Mouse (Mus musculus) liver, embryonic 16.5 days (tissue): ENCODE measurements around the gene Anks1b. TPM values are rescaled to one million over a fixed set of nuclear protein-coding genes. Genes with fewer than 3 reads are reported as not detected.

Source experiments
- ATAC-seq: fragments of 200-750 bp; cut with Nextera tagmentation; 2 replicates; pipeline ENCODE4 v1.8.0; 2017; ENCODE audit warnings: low read depth, mild to moderate bottlenecking, moderate number of reproducible peaks, moderate library complexity
- H3K27ac ChIP-seq: fragments of 300-500 bp; sonication (generic); 2 replicates; pipeline ENCODE4 v1.5.1; 2014; ENCODE audit warnings: mild to moderate bottlenecking, low read length
- H3K27me3 ChIP-seq: fragments of 300-500 bp; sonication (generic); 2 replicates; pipeline ENCODE4 v1.6.1; 2014; ENCODE audit warnings: low read depth, low read length, mixed read lengths; ENCODE audit not compliant: control insufficient read depth, insufficient read depth
- H3K36me3 ChIP-seq: fragments of 300-500 bp; sonication (generic); 2 replicates; pipeline ENCODE4 v1.6.1; 2014; ENCODE audit warnings: mild to moderate bottlenecking; ENCODE audit not compliant: control insufficient read depth, insufficient read depth
- H3K4me1 ChIP-seq: fragments of 300-500 bp; sonication (generic); 2 replicates; pipeline ENCODE4 v1.6.1; 2014; ENCODE audit warnings: low read depth, low read length, mixed read lengths; ENCODE audit not compliant: control insufficient read depth
- H3K4me2 ChIP-seq: fragments of 300-500 bp; sonication (generic); 2 replicates; pipeline ENCODE4 v1.6.1; 2014; ENCODE audit warnings: low read depth, low read length, mixed read lengths
- H3K4me3 ChIP-seq: fragments of 300-500 bp; sonication (generic); 2 replicates; pipeline ENCODE4 v1.5.1; 2014; ENCODE audit warnings: low read depth, mild to moderate bottlenecking, low read length
- H3K9ac ChIP-seq: fragments of 300-500 bp; sonication (generic); 2 replicates; pipeline ENCODE4 v1.6.1; 2014; ENCODE audit warnings: low read depth, low read length
- H3K9me3 ChIP-seq: fragments of 300-500 bp; sonication (generic); replicated peaks from 2 replicates; pipeline ENCODE4 v1.6.1; 2016; ENCODE audit warnings: low read length; ENCODE audit not compliant: control insufficient read depth
- WGBS: fragments of 180-500 bp; shearing (Covaris S2); extraction: QIAGEN DNeasy Blood & Tissue Kit; methylation state at CpG from one replicate; pipeline ENCODE4 v1.1.7; 2014; ENCODE audit not compliant: insufficient replicate concordance; 5-methylcytosine and 5-hydroxymethylcytosine counted together
- polyA plus RNA-seq: library from polyadenylated mRNA; unstranded; fragments of >200 nt; fragmentation: Nextera tagmentation; extraction: Ambion mirVana; gene quantifications from 2 replicates; pipeline ENCODE4 v1.2.1, GENCODE M21; 2015

Gene Anks1b
- polyA plus RNA-seq, 1 experiment from 2014 or later: not detected

GRCm38 (mm10) chr10:90003980-90004729 lies 130.8 kb downstream of the Anks1b start:
- no peak for ATAC-seq
- Histone ChIP-seq H3K36me3 (no peaks in the 10 kb centered on the region), H3K4me1 (no peaks in the 10 kb centered on the region), H3K9me3 (no peaks in the 10 kb centered on the region), H3K27ac (no peak overlapping the region), H3K9ac (no peak overlapping the region), H3K4me3 (no peak overlapping the region), H3K4me2 (no peak overlapping the region), H3K27me3 (no peaks in the 10 kb centered on the region)
- WGBS: 72% methylated on average over 3 of the region's 3 CpGs

- Histone ChIP-seq H3K9ac (no peak overlapping the region), H3K4me1 (no peaks in the 10 kb centered on the region), H3K4me2 (no peak overlapping the region), H3K36me3 (no peaks in the 10 kb centered on the region), H3K4me3 (no peak overlapping the region), H3K27ac (no peak overlapping the region), H3K27me3 (no peaks in the 10 kb centered on the region), H3K9me3 (no peaks in the 10 kb centered on the region)
- ATAC-seq: no peak
- 72% methylated on average over 9 of the region's 9 CpGs for WGBS
Measured at GRCm38 (mm10) chr10:90004882-90005281, 131.6 kb downstream of the Anks1b start.

DNA sequence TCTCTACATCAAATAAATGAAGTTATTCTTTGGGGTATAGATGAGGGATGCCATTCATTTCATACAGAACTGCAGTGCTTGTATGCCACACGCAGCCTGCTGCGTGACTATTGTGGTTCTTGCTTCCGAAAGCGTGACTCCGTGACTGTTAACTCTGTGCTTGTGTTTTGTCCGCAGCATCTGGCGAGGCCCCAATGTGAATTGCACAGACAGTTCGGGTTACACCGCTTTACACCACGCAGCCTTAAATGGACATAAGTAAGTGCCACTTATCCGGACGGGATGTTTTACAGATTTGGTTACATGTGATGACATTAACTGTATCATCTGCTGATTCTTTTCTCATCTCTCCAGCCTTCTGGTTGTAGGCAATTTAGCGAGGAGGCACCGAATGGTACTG lies 159.7 kb downstream of the Anks1b start:
- H3K27ac ChIP-seq: no peak overlapping the region
- H3K4me1 ChIP-seq: no peaks in the 10 kb centered on the region
- no peak overlapping the region for H3K4me2 ChIP-seq
- no peak for ATAC-seq
- 80% methylated on average over 14 of the region's 14 CpGs for WGBS
- H3K4me3 ChIP-seq: no peak overlapping the region
- H3K27me3 ChIP-seq: no peaks in the 10 kb centered on the region
- no peak overlapping the region for H3K9ac ChIP-seq
- H3K9me3 ChIP-seq: no peaks in the 10 kb centered on the region
- H3K36me3 ChIP-seq: no peaks in the 10 kb centered on the region

DNA sequence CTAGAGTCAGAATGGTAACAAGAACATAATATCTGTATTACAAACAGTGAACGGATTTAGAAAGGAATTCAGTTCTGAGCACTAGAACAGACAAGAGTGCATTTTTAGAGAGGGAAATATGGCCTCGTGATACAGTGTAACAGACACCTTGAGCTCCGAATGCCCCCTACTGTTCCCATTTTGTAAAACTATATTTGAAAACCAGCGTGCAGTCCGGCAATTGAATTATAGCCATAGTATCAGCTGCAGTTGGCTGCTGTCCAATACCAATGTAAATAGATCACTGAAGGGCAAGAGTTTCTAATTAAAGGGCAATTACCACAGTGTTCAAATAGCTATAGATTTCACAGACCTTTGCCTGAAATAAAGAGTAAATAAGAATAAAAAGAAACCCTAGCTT lies 170.0 kb downstream of the Anks1b start:
- 53% methylated on average over 5 of the region's 5 CpGs for WGBS
- Histone ChIP-seq H3K27ac (no peak overlapping the region), H3K4me1 (no peaks in the 10 kb centered on the region), H3K36me3 (no peaks in the 10 kb centered on the region), H3K9me3 (no peaks in the 10 kb centered on the region), H3K27me3 (no peaks in the 10 kb centered on the region), H3K4me2 (no peak overlapping the region), H3K9ac (no peak overlapping the region), H3K4me3 (no peak overlapping the region)
- no peak for ATAC-seq

DNA sequence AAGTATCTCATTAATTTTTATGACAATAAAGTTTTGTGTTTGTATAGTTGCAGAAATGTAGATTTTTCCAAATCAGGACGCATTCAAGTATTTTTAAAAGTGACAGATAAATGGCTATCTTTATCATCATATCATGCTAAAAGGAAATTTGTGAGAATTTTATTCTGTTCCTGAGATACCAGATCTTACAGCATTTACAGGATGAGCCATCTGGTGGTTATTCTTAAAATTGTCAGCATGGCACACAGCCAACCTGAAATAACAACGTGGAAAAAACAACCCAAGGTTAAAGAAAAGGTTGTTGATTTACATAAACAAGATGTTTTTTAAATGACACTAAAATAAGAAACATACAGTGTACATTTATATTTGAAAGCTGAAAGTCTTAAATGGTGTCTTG lies 170.5 kb downstream of the Anks1b start:
- no peak overlapping the region for H3K4me2 ChIP-seq
- no peak overlapping the region for H3K9ac ChIP-seq
- no peaks in the 10 kb centered on the region for H3K27me3 ChIP-seq
- H3K27ac ChIP-seq: no peak overlapping the region
- no peak for ATAC-seq
- no peaks in the 10 kb centered on the region for H3K4me1 ChIP-seq
- WGBS: 49% methylated on average over 2 of the region's 2 CpGs
- H3K4me3 ChIP-seq: no peak overlapping the region
- H3K36me3 ChIP-seq: no peaks in the 10 kb centered on the region
- no peaks in the 10 kb centered on the region for H3K9me3 ChIP-seq

DNA sequence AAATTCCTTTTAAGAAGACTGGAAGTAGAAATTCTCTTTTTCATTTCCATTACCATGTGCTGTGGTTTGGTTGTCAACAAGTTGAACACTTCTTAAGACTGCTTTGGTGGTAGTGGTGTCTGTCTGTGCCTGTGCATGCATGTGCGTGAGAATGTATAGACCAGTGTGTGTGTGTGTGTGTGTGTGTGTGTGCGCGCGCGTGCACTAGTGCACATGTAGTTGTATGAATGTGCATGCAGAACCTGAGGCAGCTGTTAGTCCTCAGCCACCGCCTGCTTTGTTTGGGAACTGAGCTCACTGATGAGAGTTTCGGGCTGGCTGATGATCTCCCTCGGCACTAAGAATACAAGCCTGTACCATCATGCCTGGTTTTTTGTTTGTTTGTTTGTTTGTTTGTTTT lies 170.9 kb downstream of the Anks1b start:
- no peak for ATAC-seq
- Histone ChIP-seq H3K36me3 (no peaks in the 10 kb centered on the region), H3K4me1 (no peaks in the 10 kb centered on the region), H3K9ac (no peak overlapping the region), H3K9me3 (no peaks in the 10 kb centered on the region), H3K27ac (no peak overlapping the region), H3K4me3 (no peak overlapping the region), H3K27me3 (no peaks in the 10 kb centered on the region), H3K4me2 (no peak overlapping the region)
- 80% methylated on average over 8 of the region's 8 CpGs for WGBS

GRCm38 (mm10) chr10:90068651-90069050 lies 195.3 kb downstream of the Anks1b start:
- no peak for ATAC-seq
- Histone ChIP-seq H3K4me3 (no peak overlapping the region), H3K4me2 (no peak overlapping the region), H3K27me3 (no peaks in the 10 kb centered on the region), H3K4me1 (no peaks in the 10 kb centered on the region), H3K9ac (no peak overlapping the region), H3K27ac (no peak overlapping the region), H3K36me3 (no peaks in the 10 kb centered on the region), H3K9me3 (no peaks in the 10 kb centered on the region)
- WGBS: 44% methylated on average over 4 of the region's 4 CpGs

GRCm38 (mm10) chr10:90077930-90078329 lies 204.6 kb downstream of the Anks1b start:
- no peak overlapping the region for H3K27ac ChIP-seq
- H3K9me3 ChIP-seq: no peaks in the 10 kb centered on the region
- no peak overlapping the region for H3K9ac ChIP-seq
- no peaks in the 10 kb centered on the region for H3K4me1 ChIP-seq
- H3K4me2 ChIP-seq: no peak overlapping the region
- no peaks in the 10 kb centered on the region for H3K27me3 ChIP-seq
- no peaks in the 10 kb centered on the region for H3K36me3 ChIP-seq
- no peak overlapping the region for H3K4me3 ChIP-seq
- 74% methylated on average over 9 of the region's 9 CpGs for WGBS
- ATAC-seq: no peak

DNA sequence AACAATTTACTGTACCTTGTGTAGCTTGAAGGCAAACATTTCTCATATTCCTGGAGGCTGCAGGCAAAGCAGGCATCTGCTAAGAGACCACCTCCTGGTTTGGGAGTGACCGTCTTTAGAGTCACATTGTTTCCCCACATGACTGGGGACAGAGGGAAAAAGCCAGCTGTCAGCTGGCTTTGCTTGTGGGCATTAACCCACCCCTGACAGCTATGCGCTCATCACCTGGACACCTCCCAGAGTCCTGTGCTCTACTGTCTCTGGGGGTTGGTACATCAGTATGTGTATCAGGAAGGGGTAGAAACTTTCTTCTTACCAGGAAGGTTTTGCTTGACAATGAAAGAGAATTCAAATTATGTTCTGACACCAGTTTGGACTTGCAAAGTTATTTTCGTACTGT lies 207.8 kb downstream of the Anks1b start:
- Histone ChIP-seq H3K4me3 (no peak overlapping the region), H3K27me3 (no peaks in the 10 kb centered on the region), H3K4me2 (no peak overlapping the region), H3K9me3 (no peaks in the 10 kb centered on the region), H3K4me1 (no peaks in the 10 kb centered on the region), H3K9ac (no peak overlapping the region), H3K36me3 (no peaks in the 10 kb centered on the region), H3K27ac (no peak overlapping the region)
- 47% methylated on average over 3 of the region's 3 CpGs for WGBS
- no peak for ATAC-seq
